Mouse (Mus musculus) testis, adult 2 months (tissue): ENCODE data around the gene Olfr1509.
"Not testable (repeated sequence)": the region's sequence is repeated elsewhere in the genome, so short reads cannot be mapped to it uniquely, and the experiment has no call there.

Source experiments
- CTCF ChIP-seq: fragments of 200-500 bp; IDR thresholded peaks from 2 replicates; pipeline ENCODE4 v1.5.1; 2012; ENCODE audit warnings: low read depth, mild to moderate bottlenecking, inconsistent platforms, low read length, moderate library complexity; ENCODE audit not compliant: control insufficient read depth, insufficient read depth, insufficient replicate concordance
- POLR2A ChIP-seq: fragments of 200-500 bp; IDR thresholded peaks from 2 replicates; pipeline ENCODE4 v1.6.1; 2012; ENCODE audit warnings: low read depth, mild to moderate bottlenecking, inconsistent platforms, low read length, moderate library complexity; ENCODE audit not compliant: control insufficient read depth

DNA sequence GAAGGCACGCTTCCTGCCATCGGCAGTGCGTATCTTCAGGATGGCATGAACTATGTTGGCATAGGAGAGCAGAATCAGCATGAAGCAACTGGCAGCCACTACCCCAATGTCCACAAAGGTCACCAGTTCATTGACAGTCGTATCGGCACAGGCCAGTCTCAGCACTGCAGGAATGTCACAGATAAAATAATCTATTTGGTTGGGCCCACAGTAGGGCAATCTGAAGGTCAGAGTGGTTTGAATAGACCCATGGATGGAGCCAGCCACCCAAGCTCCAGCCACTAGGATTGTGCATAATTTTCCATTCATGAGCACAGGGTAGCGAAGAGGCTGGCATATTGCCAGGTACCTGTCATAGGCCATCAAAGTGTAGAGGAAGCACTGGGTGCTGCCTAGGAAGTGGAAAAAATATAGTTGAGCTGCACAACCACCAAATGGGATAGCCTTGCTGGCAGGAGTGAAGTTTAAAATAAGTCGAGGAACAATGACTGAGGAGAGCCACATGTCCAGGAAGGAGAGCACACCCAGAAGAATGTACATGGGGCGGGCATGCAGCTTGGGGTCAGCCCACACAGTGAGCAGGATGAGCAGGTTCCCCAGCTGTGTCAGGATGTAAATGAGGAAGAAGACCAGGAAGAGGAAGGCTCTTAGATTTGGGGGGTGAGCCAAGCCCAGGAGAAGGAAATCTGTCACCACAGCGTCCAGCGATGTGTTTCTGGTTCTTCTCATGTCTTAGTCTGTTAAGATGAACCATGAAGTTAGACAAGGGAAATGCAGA is 32.5 kb upstream of the Olfr1509 start:
- not testable (repeated sequence) for TF ChIP-seq CTCF, POLR2A
